Mouse (Mus musculus) heart, embryonic 13.5 days (tissue): ENCODE data around the gene Uck1. TPM values are rescaled to one million over a fixed set of nuclear protein-coding genes. Genes with fewer than 3 reads are reported as not detected.
A peak's percentile ranks its signal among the peaks of the same experiment; 100 is the strongest.

ENCODE experiments used
- ATAC-seq: fragments of 200-750 bp; cut with Nextera tagmentation; 2 replicates; pipeline ENCODE4 v1.8.0; 2017; ENCODE audit warnings: moderate TSS enrichment; ENCODE audit not compliant: insufficient number of reproducible peaks, low FRiP score, low TSS enrichment; ENCODE audit errors: extremely low read depth
- H3K27ac ChIP-seq: fragments of 300-500 bp; sonication (generic); replicated peaks from 2 replicates; pipeline ENCODE4 v1.5.1; 2015; ENCODE audit warnings: moderate library complexity, mild to moderate bottlenecking, inconsistent platforms
- H3K27me3 ChIP-seq: fragments of 300-500 bp; sonication (generic); replicated peaks from 2 replicates; pipeline ENCODE4 v1.6.1; 2015; ENCODE audit warnings: mild to moderate bottlenecking, inconsistent platforms
- H3K36me3 ChIP-seq: fragments of 300-500 bp; sonication (generic); 2 replicates; pipeline ENCODE4 v1.6.1; 2015; ENCODE audit warnings: mild to moderate bottlenecking, inconsistent platforms
- H3K4me1 ChIP-seq: fragments of 300-500 bp; sonication (generic); 2 replicates; pipeline ENCODE4 v1.6.1; 2015; ENCODE audit warnings: inconsistent platforms
- H3K4me2 ChIP-seq: fragments of 300-500 bp; sonication (generic); 2 replicates; pipeline ENCODE4 v1.6.1; 2015; ENCODE audit warnings: inconsistent platforms, mild to moderate bottlenecking, moderate library complexity
- H3K4me3 ChIP-seq: fragments of 300-500 bp; sonication (generic); 2 replicates; pipeline ENCODE4 v1.5.1; 2015; ENCODE audit warnings: moderate library complexity, mild to moderate bottlenecking, inconsistent platforms
- H3K9ac ChIP-seq: fragments of 300-500 bp; sonication (generic); 2 replicates; pipeline ENCODE4 v1.6.1; 2015; ENCODE audit warnings: inconsistent platforms, mild to moderate bottlenecking, moderate library complexity
- H3K9me3 ChIP-seq: fragments of 300-500 bp; sonication (generic); 2 replicates; pipeline ENCODE4 v1.6.1; 2016; ENCODE audit warnings: inconsistent platforms
- WGBS: fragments of 180-500 bp; shearing (Covaris S2); methylation state at CpG from one replicate; pipeline ENCODE4 v1.1.7; 2015; ENCODE audit warnings: mixed read lengths; 5-methylcytosine and 5-hydroxymethylcytosine counted together
- polyA plus RNA-seq: library from polyadenylated mRNA; unstranded; fragments of >200 nt; fragmentation: Nextera tagmentation; extraction: Ambion mirVana; gene quantifications from 2 replicates; pipeline ENCODE4 v1.2.1, GENCODE M21; 2015

Gene Uck1
- polyA plus RNA-seq, 1 experiment from 2014 or later: 45.3 TPM

GRCm38 (mm10) chr2:32258887-32259533, 949 bp downstream of the Uck1 start:
- H3K4me1 ChIP-seq: peaks cover 14% of the 10 kb centered on the region
- no peaks in the 10 kb centered on the region for H3K9me3 ChIP-seq
- H3K4me2 ChIP-seq: peak overlapping the region; percentile 82
- H3K27ac ChIP-seq: peak overlapping the region; percentile 53; the same call in 1 of the 2 replicates
- WGBS: 51% methylated on average over 6 of the region's 6 CpGs
- H3K4me3 ChIP-seq: peak overlapping the region; percentile 91
- H3K36me3 ChIP-seq: peaks cover 41% of the 10 kb centered on the region
- no peaks in the 10 kb centered on the region for H3K27me3 ChIP-seq
- no peak for ATAC-seq
- peak overlapping the region; percentile 87 for H3K9ac ChIP-seq

- Histone ChIP-seq H3K4me3 (no peak overlapping the region), H3K9me3 (no peaks in the 10 kb centered on the region), H3K9ac (no peak overlapping the region), H3K27me3 (no peaks in the 10 kb centered on the region), H3K27ac (no peak overlapping the region), H3K4me1 (peaks cover 14% of the 10 kb centered on the region), H3K4me2 (no peak overlapping the region), H3K36me3 (peaks cover 68% of the 10 kb centered on the region)
- WGBS: 87% methylated on average over 11 of the region's 11 CpGs
- ATAC-seq: no peak
Observed at GRCm38 (mm10) chr2:32256273-32256672, 3.7 kb downstream of the Uck1 start.

- WGBS: 81% methylated on average over 5 of the region's 5 CpGs
- no peaks in the 10 kb centered on the region for H3K9me3 ChIP-seq
- H3K27me3 ChIP-seq: no peaks in the 10 kb centered on the region
- ATAC-seq: no peak
- H3K4me1 ChIP-seq: peaks cover 10% of the 10 kb centered on the region
- no peak overlapping the region for H3K4me3 ChIP-seq
- no peak overlapping the region for H3K4me2 ChIP-seq
- H3K36me3 ChIP-seq: peaks cover 85% of the 10 kb centered on the region
- no peak overlapping the region for H3K9ac ChIP-seq
- no peak overlapping the region for H3K27ac ChIP-seq
Observed at GRCm38 (mm10) chr2:32254563-32254962, 5.4 kb downstream of the Uck1 start.

GRCm38 (mm10) chr2:32253352-32253751, 6.6 kb downstream of the Uck1 start:
- no peak overlapping the region for H3K4me2 ChIP-seq
- no peaks in the 10 kb centered on the region; the same call in 1 of the 2 replicates for H3K4me1 ChIP-seq
- no peaks in the 10 kb centered on the region for H3K27me3 ChIP-seq
- H3K36me3 ChIP-seq: peaks cover 94% of the 10 kb centered on the region
- no peak for ATAC-seq
- WGBS: 58% methylated on average over 1 of the region's 1 CpGs
- no peak overlapping the region for H3K27ac ChIP-seq
- no peak overlapping the region for H3K4me3 ChIP-seq
- no peaks in the 10 kb centered on the region for H3K9me3 ChIP-seq
- H3K9ac ChIP-seq: no peak overlapping the region

GRCm38 (mm10) chr2:32252658-32253057, 7.3 kb downstream of the Uck1 start:
- Histone ChIP-seq H3K9ac (no peak overlapping the region), H3K36me3 (peaks cover 94% of the 10 kb centered on the region)
- WGBS: 85% methylated on average over 5 of the region's 5 CpGs

GRCm38 (mm10) chr2:32251791-32252527, 8.0 kb downstream of the Uck1 start:
- Histone ChIP-seq H3K4me3 (no peak overlapping the region), H3K4me2 (no peak overlapping the region), H3K36me3 (peaks cover 94% of the 10 kb centered on the region), H3K9ac (no peak overlapping the region), H3K27me3 (no peaks in the 10 kb centered on the region), H3K9me3 (no peaks in the 10 kb centered on the region), H3K27ac (no peak overlapping the region), H3K4me1 (no peaks in the 10 kb centered on the region)
- no peak for ATAC-seq
- 80% methylated on average over 12 of the region's 12 CpGs for WGBS

More at GRCm38 (mm10) chr2:32252658-32253057, 7.3 kb downstream of the Uck1 start:
- H3K9me3 ChIP-seq: no peaks in the 10 kb centered on the region
- H3K4me2 ChIP-seq: no peak overlapping the region
- H3K4me1 ChIP-seq: no peaks in the 10 kb centered on the region
- no peaks in the 10 kb centered on the region for H3K27me3 ChIP-seq
- no peak overlapping the region for H3K4me3 ChIP-seq
- no peak for ATAC-seq
- no peak overlapping the region for H3K27ac ChIP-seq

- peaks cover 99% of the 10 kb centered on the region for H3K36me3 ChIP-seq
- no peaks in the 10 kb centered on the region for H3K27me3 ChIP-seq
- 70% methylated on average over 10 of the region's 10 CpGs for WGBS
- no peaks in the 10 kb centered on the region for H3K4me1 ChIP-seq
- no peak for ATAC-seq
- no peak overlapping the region for H3K4me3 ChIP-seq
- no peaks in the 10 kb centered on the region for H3K9me3 ChIP-seq
- H3K9ac ChIP-seq: no peak overlapping the region
- H3K27ac ChIP-seq: no peak overlapping the region
- H3K4me2 ChIP-seq: no peak overlapping the region
Observed at GRCm38 (mm10) chr2:32248377-32249361, 11.3 kb downstream of the Uck1 start.

- H3K4me2 ChIP-seq: no peak overlapping the region
- peaks cover 95% of the 10 kb centered on the region for H3K36me3 ChIP-seq
- H3K4me3 ChIP-seq: no peak overlapping the region
- H3K4me1 ChIP-seq: no peaks in the 10 kb centered on the region
- ATAC-seq: no peak
- 76% methylated on average over 4 of the region's 4 CpGs for WGBS
- no peak overlapping the region for H3K27ac ChIP-seq
- H3K27me3 ChIP-seq: no peaks in the 10 kb centered on the region
- H3K9ac ChIP-seq: no peak overlapping the region
- no peaks in the 10 kb centered on the region for H3K9me3 ChIP-seq
Observed at GRCm38 (mm10) chr2:32246741-32247140, 13.2 kb downstream of the Uck1 start.

GRCm38 (mm10) chr2:32242986-32243385, 17.0 kb downstream of the Uck1 start:
- no peak overlapping the region for H3K27ac ChIP-seq
- H3K4me1 ChIP-seq: peaks cover 1% of the 10 kb centered on the region
- peaks cover 71% of the 10 kb centered on the region for H3K36me3 ChIP-seq
- H3K4me2 ChIP-seq: no peak overlapping the region
- no peaks in the 10 kb centered on the region for H3K27me3 ChIP-seq
- no peak overlapping the region for H3K9ac ChIP-seq
- no peak for ATAC-seq
- WGBS: 82% methylated on average over 4 of the region's 4 CpGs
- H3K9me3 ChIP-seq: no peaks in the 10 kb centered on the region
- no peak overlapping the region for H3K4me3 ChIP-seq

- 83% methylated on average over 5 of the region's 5 CpGs for WGBS
- ATAC-seq: no peak
Observed at GRCm38 (mm10) chr2:32240591-32240990, 19.4 kb downstream of the Uck1 start.

More at GRCm38 (mm10) chr2:32240591-32240990, 19.4 kb downstream of the Uck1 start:
- Histone ChIP-seq H3K9me3 (no peaks in the 10 kb centered on the region), H3K27me3 (no peaks in the 10 kb centered on the region), H3K4me3 (no peak overlapping the region), H3K4me1 (peaks cover 12% of the 10 kb centered on the region), H3K27ac (no peak overlapping the region), H3K36me3 (peaks cover 47% of the 10 kb centered on the region), H3K9ac (no peak overlapping the region), H3K4me2 (no peak overlapping the region)
